Mouse (Mus musculus) hindbrain, postnatal 0 days (tissue): ENCODE measurements around the gene Iars2. TPM values are rescaled to one million over a fixed set of nuclear protein-coding genes. Genes with fewer than 3 reads are reported as not detected.
A peak's percentile ranks its signal among the peaks of the same experiment; 100 is the strongest.

Source experiments
- ATAC-seq: fragments of 200-750 bp; cut with Nextera tagmentation; 2 replicates; pipeline ENCODE4 v1.8.0; 2017; ENCODE audit warnings: mild to moderate bottlenecking, moderate TSS enrichment, moderate library complexity
- DNase-seq: peaks from one replicate; pipeline ENCODE4 v3.0.0-alpha.2; 2015; ENCODE audit warnings: low spot score
- H3K27ac ChIP-seq: fragments of 300-500 bp; sonication (generic); 2 replicates; pipeline ENCODE4 v1.5.1; 2014; ENCODE audit warnings: mild to moderate bottlenecking
- H3K27me3 ChIP-seq: fragments of 300-500 bp; sonication (generic); 2 replicates; pipeline ENCODE4 v1.6.1; 2014; ENCODE audit warnings: low read length, mixed read lengths; ENCODE audit not compliant: insufficient read depth
- H3K36me3 ChIP-seq: fragments of 300-500 bp; sonication (generic); 2 replicates; pipeline ENCODE4 v1.6.1; 2014; ENCODE audit warnings: low read length, mixed read lengths; ENCODE audit not compliant: insufficient read depth
- H3K4me1 ChIP-seq: fragments of 300-500 bp; sonication (generic); 2 replicates; pipeline ENCODE4 v1.6.1; 2014; ENCODE audit warnings: antibody characterized with exemption, low read length, mixed read lengths; ENCODE audit not compliant: insufficient read depth
- H3K4me2 ChIP-seq: fragments of 300-500 bp; sonication (generic); 2 replicates; pipeline ENCODE4 v1.6.1; 2014; ENCODE audit warnings: low read depth, mild to moderate bottlenecking, low read length, moderate library complexity, mixed read lengths
- H3K4me3 ChIP-seq: fragments of 300-500 bp; sonication (generic); 2 replicates; pipeline ENCODE4 v1.5.1; 2014; ENCODE audit warnings: low read length
- H3K9ac ChIP-seq: fragments of 300-500 bp; sonication (generic); replicated peaks from 2 replicates; pipeline ENCODE4 v1.6.1; 2014; ENCODE audit warnings: mild to moderate bottlenecking, low read length, moderate library complexity, mixed read lengths
- H3K9me3 ChIP-seq: fragments of 300-500 bp; sonication (generic); 2 replicates; pipeline ENCODE4 v1.6.1; 2016; ENCODE audit warnings: low read length, mixed read lengths
- CTCF ChIP-seq: IDR thresholded peaks from 2 replicates; pipeline ENCODE4 v1.5.1; 2016; ENCODE audit warnings: antibody characterized with exemption, control low read depth, low read depth
- WGBS: fragments of 180-500 bp; shearing (Covaris S2); extraction: QIAGEN DNeasy Blood & Tissue Kit; methylation state at CpG from one replicate; pipeline ENCODE4 v1.1.7; 2014; 5-methylcytosine and 5-hydroxymethylcytosine counted together
- microRNA counts: library from miRNA; unstranded; fragments of <30 nt; microRNA quantifications from one replicate; lab custom pipeline; 2015
- microRNA-seq, 2 experiments: library from miRNA; unstranded; fragments of <30 nt; microRNA quantifications; one replicate each; pipeline ENCODE4; 2016
- polyA plus RNA-seq: library from polyadenylated mRNA; unstranded; fragments of >200 nt; fragmentation: Nextera tagmentation; extraction: Ambion mirVana; gene quantifications from 2 replicates; pipeline ENCODE4 v1.2.1, GENCODE M21; 2015
- total RNA-seq: library from RNA; depleted of rRNA; stranded (reverse); fragments of >200 nt; gene quantifications from 2 replicates; pipeline ENCODE4 v1.2.3, GENCODE M21; 2014; rRNA removed

Gene Iars2
- total and polyA plus RNA-seq, 2 experiments from 2014 or later: 18.8 to 39.0 TPM

DNA sequence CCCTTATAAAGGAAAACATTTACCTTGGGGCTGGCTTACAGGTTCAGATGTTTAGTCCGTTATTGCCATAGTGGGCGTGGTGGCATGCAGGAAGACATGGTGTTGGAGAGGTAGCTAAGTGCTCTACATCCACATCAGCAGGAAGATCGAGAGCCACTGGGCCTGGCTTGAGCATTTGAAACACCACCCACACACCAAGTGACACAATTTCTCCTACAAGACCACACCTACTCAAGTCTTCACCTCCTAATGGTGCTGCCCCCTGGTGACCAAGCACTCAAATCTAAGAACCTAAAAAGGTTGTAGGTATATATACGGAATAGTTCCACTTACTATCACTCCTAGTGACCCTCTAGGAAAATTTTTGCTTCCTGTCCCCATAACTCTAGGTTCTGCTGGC is 92.7 kb downstream of the Iars2 start:
- DNase-seq: no peak
- TF ChIP-seq CTCF: peak; percentile 35; the same call in 1 of the 2 replicates
- Histone ChIP-seq H3K36me3 (peaks cover 35% of the 10 kb centered on the region), H3K4me2 (no peak overlapping the region), H3K4me1 (no peaks in the 10 kb centered on the region), H3K9ac (no peak overlapping the region), H3K9me3 (no peaks in the 10 kb centered on the region), H3K4me3 (no peak overlapping the region), H3K27me3 (no peaks in the 10 kb centered on the region), H3K27ac (no peak overlapping the region)
- WGBS: 91% methylated on average over 4 of the region's 4 CpGs
- ATAC-seq: no peak

DNA sequence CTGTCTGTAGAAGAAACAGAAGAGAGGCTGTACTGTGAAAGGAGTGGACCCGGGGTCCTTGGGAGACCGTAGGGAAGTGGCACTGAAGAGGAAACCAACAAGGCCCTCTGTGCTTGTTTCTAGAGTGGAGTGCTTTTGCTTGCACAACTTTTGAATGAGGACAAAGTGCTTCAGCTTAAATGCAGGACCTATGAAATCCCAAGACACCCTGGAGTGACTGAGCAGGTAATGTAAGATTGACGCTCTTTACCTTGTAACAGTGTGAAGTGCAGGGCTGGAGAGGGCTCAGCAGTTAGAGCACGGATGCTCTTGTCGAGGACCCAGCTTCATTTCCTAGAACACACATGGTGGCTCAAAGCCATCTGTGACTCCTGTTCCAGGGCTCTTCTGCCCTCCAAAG is 93.4 kb downstream of the Iars2 start:
- H3K27me3 ChIP-seq: no peaks in the 10 kb centered on the region
- no peaks in the 10 kb centered on the region for H3K4me1 ChIP-seq
- H3K27ac ChIP-seq: no peak overlapping the region
- no peak overlapping the region for H3K9ac ChIP-seq
- H3K9me3 ChIP-seq: no peaks in the 10 kb centered on the region
- H3K36me3 ChIP-seq: peaks cover 28% of the 10 kb centered on the region
- no peak overlapping the region for H3K4me3 ChIP-seq
- ATAC-seq (no peak), DNase-seq (no peak)
- TF ChIP-seq CTCF: no peak
- WGBS: 96% methylated on average over 5 of the region's 5 CpGs
- no peak overlapping the region for H3K4me2 ChIP-seq

MicroRNAs within 50 kb of the gene (microRNA counts, 519-probe panel; counts per million panel counts)
- microRNA mmu-miR-194 (lab: Ali Mortazavi, UCI) (2,843 counts per million, percentile 44 among the panel's probes with 10 or more counts), microRNA mmu-miR-664 (lab: Ali Mortazavi, UCI) (2,624 counts per million, percentile 40 among the panel's probes with 10 or more counts)

Small RNA genes lying within 50 kb of the gene (microRNA-seq; reads per million reads assigned to microRNA genes)
- gene Mir194-1 (0.36 to 1.8 reads per million in 2 experiments), gene Mir215 (2.5 to 2.6 reads per million in 2 experiments), gene Mir664 (31.5 to 42.3 reads per million in 2 experiments)

Other genes starting within 250 kb of the Iars2 start
- 31.7 and 34.4 TPM in 2 replicates for gene Rab3gap2, start 125.3 kb downstream of the Iars2 start, total RNA-seq
- 19.3 and 19.7 TPM in 2 replicates for gene Rab3gap2, start 125.3 kb downstream of the Iars2 start, polyA plus RNA-seq
- gene Bpnt1, start 2.8 kb upstream of the Iars2 start, total RNA-seq: 77.1 and 89.5 TPM in 2 replicates
- 69.9 and 72.5 TPM in 2 replicates for gene Bpnt1, start 2.8 kb upstream of the Iars2 start, polyA plus RNA-seq
- gene Eprs, start 33.6 kb upstream of the Iars2 start, total RNA-seq: 66.0 and 69.5 TPM in 2 replicates
- 135 and 138 TPM in 2 replicates for gene Eprs, start 33.6 kb upstream of the Iars2 start, polyA plus RNA-seq
- 22.4 and 25.7 TPM in 2 replicates for gene Slc30a10, start 125.5 kb upstream of the Iars2 start, total RNA-seq
- gene Slc30a10, start 125.5 kb upstream of the Iars2 start, polyA plus RNA-seq: 8.1 and 8.5 TPM in 2 replicates